Mouse (Mus musculus) layer of hippocampus, postnatal 36 days (tissue): Measurements from ENCODE around the gene Xaf1. TPM values are rescaled to one million over a fixed set of nuclear protein-coding genes. Genes with fewer than 3 reads are reported as not detected.
A peak's percentile ranks its signal among the peaks of the same experiment; 100 is the strongest.

Source experiments
- DNase-seq, 2 experiments: peaks; one replicate each; pipeline ENCODE4 v3.0.0; 2022
- total RNA-seq, 2 experiments: library from RNA; stranded (reverse); gene quantifications; 2 replicates each; pipeline ENCODE4 v1.2.3; 2021

Gene Xaf1
- total RNA-seq: 1 to 10 TPM; 3.6 to 5.8 TPM

DNA sequence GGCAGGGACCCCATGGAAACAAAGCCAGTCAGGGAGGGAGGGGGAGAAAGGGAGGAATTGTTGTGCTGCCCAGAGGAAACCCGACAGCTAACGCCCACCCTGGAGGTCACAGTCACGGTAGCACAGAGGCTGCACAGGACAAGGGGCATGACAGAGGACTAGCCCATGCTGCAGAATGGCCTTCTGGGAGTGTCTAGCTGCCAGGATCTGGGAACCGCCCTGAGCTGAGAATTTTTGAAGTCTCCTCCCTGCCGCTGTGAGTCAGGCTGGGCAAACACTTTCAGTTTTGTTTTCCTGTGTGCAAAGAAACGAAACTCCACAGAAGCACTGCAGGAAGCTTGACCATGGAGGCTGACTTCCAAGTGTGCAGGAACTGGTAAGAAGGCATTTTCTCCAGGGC, at the start of gene Xaf1:
Gene Xaf1 (plus strand): TSS at position 296 of the 400 bp plus-strand sequence.
- peak in 1 of 2 experiments; percentile 16 for DNase-seq

DNA sequence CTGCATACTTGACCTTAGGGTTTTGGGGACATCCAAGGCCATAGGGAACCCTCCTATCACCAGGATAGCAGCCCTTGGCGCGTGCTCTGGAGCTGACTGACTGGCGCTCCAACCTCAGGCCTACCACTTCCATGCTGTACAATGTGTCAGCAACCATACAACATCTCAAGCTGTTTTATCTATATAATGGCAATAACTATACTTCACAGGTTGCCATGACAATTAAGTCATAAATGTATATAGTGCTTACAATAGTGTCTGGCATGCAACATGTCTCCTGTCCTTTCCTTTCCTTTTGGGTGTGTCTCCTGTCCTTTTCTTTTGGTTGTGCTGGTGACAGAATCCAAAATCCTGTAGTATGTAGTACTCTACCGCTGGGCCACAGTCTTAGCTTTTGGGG, 45.8 kb upstream of the Xaf1 start:
- no peak for DNase-seq

DNA sequence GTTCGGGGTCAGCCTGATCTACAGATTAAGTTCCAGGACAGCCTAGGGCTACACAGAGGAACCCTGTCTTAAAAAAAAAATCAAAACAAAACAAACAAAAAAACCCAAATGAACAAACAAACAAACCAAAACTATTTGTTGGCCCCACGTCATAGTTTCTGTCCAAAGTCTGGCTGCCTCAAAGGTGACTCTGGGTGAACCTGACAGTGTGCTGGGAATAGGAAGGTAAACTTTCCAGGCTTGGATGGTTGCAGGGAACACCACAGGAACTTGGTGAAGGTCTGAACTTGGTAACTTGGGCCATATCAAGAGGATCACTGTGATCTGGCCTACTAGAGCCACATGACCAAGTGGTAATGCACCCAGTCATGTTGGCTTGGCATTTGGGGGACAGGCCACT, 45.0 kb upstream of the Xaf1 start:
- DNase-seq: no peak

- DNase-seq: peak; percentile 51 to 64
These were observed 35.9 kb upstream of the Xaf1 start for GRCm38 (mm10) chr11:72265483-72265882.

GRCm38 (mm10) chr11:72266207-72266959, 35.0 kb upstream of the Xaf1 start:
- peak; percentile 52 to 64 for DNase-seq

GRCm38 (mm10) chr11:72266960-72267560, 34.4 kb upstream of the Xaf1 start, which contains the start of gene Slc13a5:
Gene Slc13a5, minus strand, starts transcription at chr11:72267222.
- DNase-seq: no peak

- DNase-seq: no peak
These were observed 29.7 kb upstream of the Xaf1 start for GRCm38 (mm10) chr11:72271761-72272160.

- no peak for DNase-seq
These were observed 28.1 kb upstream of the Xaf1 start for GRCm38 (mm10) chr11:72273341-72273740.

- DNase-seq: no peak
These were observed 20.1 kb upstream of the Xaf1 start for GRCm38 (mm10) chr11:72281143-72281851.

DNA sequence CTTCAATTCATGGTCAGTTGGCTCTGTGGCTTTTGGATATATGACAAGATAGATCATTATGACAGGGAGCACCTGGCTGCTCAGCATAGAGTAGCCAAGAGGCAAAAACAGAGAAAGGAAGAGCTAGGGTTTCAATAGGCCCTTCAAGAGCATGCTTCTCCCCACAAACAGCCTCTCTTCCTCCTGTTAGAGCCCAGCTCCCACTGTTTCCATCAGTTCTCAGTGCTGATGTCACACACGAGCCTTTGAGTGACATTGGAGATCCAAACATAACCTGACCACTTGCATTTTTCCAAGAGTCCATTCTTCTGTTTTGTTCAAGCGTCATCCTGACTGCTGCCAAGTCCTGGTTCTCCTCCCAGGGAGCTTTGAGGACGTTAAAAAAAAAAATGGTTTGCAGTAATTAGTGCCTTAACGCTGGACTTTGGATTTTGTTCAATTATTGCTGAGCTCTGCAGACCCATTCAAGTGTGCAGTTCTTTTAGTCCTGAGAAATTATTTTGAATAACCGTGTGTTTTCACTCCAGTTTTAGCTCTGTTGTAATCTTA, 19.5 kb upstream of the Xaf1 start:
- DNase-seq: no peak

GRCm38 (mm10) chr11:72283486-72284224, 17.8 kb upstream of the Xaf1 start:
- no peak for DNase-seq

DNA sequence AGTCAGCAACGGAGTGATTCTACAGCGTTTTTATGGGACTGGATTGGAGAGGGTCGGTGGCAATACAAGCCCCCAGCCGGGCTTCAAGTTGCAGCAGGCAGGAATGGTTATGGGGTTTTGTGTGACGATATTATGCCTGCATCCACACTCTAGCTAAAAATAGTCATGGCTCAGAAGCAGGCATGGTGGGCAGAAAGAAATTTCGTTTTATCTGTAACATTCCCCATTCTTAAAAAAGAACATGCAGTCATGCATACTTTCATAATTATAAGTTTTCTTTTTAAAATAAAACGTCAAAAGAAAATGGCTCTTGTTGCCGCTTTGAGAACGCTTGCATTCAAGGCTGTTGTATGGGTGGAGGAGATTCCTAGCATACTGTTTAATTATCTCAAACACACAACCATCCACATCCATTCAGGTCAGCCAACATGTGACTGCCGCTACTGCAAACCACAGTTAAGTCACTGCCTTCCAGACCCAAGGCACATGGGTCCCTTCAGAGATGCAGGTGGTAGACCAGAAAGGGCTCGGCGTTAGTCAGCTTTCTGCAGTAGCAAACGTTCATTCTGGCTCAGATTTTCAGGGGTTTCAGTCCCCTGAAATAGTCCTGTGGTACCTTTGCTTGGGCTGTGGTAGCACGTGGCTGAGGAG, 16.8 kb upstream of the Xaf1 start:
- no peak for DNase-seq

DNA sequence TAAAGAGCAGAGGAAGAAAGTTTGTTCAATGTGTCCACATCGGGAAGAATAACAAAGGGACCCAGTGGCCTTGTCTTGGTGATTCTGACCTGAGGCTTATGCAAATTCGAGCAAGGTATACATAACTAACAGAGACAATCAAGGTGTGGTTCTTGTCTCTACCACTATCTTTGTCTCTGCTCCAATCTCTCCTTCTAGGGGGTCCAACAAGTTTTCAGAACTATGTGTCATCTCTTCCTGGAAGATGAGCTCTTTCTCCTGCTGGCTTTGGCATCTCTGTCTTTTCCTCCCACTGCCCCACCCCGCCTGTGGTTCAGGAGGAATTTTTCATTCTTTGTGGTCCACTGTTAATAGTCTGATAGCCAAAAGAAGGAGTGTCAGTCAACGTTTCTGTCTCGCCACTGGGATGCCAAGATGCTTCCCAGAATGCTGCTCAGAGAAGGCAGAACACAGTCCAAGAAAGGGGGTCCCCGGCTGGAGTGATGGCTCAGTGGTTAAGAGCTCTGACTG, 15.4 kb upstream of the Xaf1 start:
- DNase-seq: no peak

- no peak for DNase-seq
These were observed 14.8 kb upstream of the Xaf1 start for GRCm38 (mm10) chr11:72286651-72287050.

GRCm38 (mm10) chr11:72287126-72287525, 14.3 kb upstream of the Xaf1 start:
- no peak for DNase-seq

DNA sequence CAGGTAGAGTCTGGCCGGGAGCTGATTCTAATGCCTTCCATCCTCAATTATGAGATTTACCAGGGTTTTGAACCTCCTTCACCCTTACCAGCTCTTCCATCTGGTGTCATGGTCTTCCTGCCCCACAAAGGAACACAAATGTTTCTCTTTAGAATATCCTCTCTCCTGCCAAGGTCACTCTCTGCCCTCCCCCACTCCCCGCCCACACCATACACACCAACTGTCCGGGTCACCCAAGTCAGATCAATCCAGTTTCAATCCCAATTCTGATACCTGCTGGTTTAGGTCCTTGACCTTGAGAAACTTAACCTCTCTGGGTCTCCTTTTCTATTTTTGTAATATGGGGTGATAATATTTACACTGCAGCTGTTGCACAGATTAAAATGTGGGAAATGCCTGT, 13.9 kb upstream of the Xaf1 start:
- no peak for DNase-seq

DNA sequence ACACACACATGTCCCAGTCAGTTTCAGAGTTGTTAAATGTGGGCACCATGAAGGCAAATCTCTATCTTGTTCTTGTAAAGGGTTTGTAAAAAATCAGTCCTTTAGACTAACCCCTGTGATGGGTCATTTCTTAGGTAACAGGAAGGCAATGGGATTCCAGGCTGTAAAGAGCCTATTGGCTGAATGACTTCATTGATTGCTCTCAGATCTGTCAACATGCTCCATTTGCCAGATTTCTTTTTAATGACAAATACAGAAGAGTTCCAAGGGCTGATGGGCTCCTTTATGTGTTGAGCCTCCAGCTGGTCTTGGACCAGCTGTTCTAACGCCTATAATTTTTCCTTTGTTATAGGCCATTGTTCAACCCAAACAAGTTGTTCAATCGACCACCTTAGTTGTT, 8.3 kb upstream of the Xaf1 start:
- DNase-seq: no peak

DNA sequence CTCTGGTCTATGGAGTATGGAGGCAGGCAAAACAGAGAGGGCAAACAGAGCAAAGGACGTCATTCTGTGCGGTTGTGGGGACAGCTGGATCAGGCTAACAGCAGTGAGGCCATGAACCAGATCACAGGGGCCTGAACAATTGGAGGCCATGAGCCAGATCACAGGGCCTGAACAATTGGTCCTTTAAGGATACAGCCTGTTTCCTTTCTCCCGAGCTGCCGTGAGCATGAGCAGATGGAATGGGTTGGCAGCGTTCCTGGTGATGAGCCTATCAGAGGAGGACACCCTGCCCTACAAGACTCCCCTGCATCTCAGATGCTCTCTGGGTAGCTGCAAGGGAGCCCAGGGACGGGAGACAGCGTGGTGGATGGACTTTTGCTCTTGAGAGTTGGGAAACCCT, 801 bp downstream of the Xaf1 start:
- DNase-seq: peak; percentile 74 to 76

DNA sequence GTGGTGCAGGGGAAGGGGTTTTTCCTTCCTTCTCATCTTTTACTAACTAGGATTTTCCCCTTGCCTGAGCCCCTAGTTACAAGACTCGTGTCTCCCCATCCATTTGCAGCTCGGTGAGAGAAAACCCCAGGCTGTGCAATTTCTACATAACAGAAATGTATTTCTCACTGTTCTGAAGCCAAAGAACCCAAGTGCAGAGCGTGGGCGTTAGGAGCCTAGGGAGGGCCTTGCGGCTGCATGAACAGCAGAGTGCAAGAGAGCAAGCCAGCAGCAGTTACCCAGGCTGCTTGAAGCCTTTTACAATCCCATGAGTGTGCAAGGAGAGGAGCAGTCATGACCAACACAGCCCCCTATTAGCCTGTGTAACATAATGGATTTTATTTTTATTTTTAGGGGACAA, 6.0 kb downstream of the Xaf1 start:
- DNase-seq: peak; percentile 15 to 28

DNA sequence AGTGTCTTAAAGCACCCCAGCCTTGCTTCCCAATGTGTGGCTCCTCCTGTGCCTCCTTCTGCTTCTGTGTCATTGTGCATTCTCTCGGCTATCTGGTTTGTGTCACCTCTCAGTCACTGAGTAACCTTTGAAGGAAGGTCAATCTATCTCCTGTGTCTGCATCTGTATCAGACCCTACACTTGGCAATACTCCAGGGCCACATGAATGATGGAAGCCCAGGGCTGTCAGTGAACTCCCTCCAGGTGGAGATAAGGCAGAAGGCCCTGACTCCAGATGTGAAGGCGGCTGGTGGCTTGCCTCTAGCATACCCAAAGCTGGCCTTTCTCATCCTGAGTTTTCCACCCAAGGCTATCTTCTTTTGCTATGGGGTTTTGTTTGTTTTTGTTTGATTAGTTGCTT, 7.6 kb downstream of the Xaf1 start:
- no peak for DNase-seq

- DNase-seq: no peak
These were observed 9.1 kb downstream of the Xaf1 start for GRCm38 (mm10) chr11:72310491-72310890.
